Mouse (Mus musculus) lung, postnatal 25 days (tissue): ENCODE measurements around the gene Map3k14.
A peak's percentile ranks its signal among the peaks of the same experiment; 100 is the strongest.

ENCODE experiments used
- DNase-seq: peaks from one replicate; pipeline ENCODE4 v3.0.0; 2022; ENCODE audit warnings: low spot score

Map3k14 gene

GRCm38 (mm10) chr11:103174891-103175391, 92.3 kb downstream of the Map3k14 start:
- DNase-seq = peak; percentile 86

- no peak for DNase-seq
Measured at GRCm38 (mm10) chr11:103174411-103174832, 92.8 kb downstream of the Map3k14 start.

- DNase-seq = no peak
Measured at GRCm38 (mm10) chr11:103173771-103174344, 93.4 kb downstream of the Map3k14 start.

- DNase-seq = no peak
Measured at GRCm38 (mm10) chr11:103173041-103173770, 94.1 kb downstream of the Map3k14 start.

- no peak for DNase-seq
Measured at GRCm38 (mm10) chr11:103172392-103173040, 94.8 kb downstream of the Map3k14 start.

- no peak for DNase-seq
Measured at GRCm38 (mm10) chr11:103171703-103172391, 95.4 kb downstream of the Map3k14 start.

GRCm38 (mm10) chr11:103171286-103171620, 96.0 kb downstream of the Map3k14 start:
- no peak for DNase-seq

GRCm38 (mm10) chr11:103170494-103171285, 96.6 kb downstream of the Map3k14 start, which contains the start of gene Fmnl1:
Gene Fmnl1, plus strand, starts transcription at chr11:103171107.
- peak; percentile 60 for DNase-seq

- DNase-seq = no peak
Measured at GRCm38 (mm10) chr11:103170111-103170493, 97.2 kb downstream of the Map3k14 start.
